Mouse (Mus musculus): Measurements from ENCODE around the gene Med13l.

DNA sequence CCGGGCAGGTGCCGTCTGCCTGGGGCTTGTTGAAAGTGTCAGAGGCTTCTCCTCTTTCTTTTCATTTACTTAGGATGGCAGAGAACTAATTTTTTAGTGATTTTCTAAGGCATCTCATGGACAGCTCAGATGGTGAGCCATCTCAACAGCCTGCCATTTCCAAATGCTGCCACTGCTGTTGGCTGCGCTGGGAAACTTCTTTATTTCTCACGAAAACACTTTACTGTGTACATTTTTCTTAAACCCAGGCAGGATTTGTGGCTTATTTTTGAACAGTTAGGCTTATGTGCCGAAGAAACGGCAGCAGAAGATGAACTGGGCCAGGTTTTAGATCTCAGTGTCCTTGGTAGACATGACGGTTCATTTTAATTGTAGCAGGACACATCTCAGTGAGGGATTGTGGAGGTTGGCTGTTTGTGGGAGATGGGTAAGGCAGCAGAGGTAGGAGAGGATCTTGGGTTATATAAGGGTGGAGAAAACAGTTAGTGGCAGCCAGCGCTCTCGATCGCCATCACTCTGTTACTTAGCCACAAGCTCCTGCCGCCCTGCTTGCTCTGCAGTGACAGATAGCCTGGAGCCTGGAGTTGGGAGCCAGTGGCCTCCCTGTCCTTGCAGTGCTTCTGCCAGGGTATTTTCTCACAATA lies 45.1 kb downstream of the Med13l start:
- TF ChIP-seq CTCF (IDR thresholded peaks at IDR 0.05; ENCODE audit: insufficient read depth, low read length) (no peak), POLR2A (IDR thresholded peaks at IDR 0.05; ENCODE audit: borderline replicate concordance, extremely low read depth, low read depth, low read length) (no peak)
